Mouse (Mus musculus): ENCODE results near the gene Eif3f. TPM values are rescaled to one million over a fixed set of nuclear protein-coding genes. Genes with fewer than 3 reads are reported as not detected.

Gene Eif3f
- total and polyA plus RNA-seq, 3 experiments = 145 to 283 (median 226) TPM

- Histone ChIP-seq H3K9ac (ENCODE audit: control insufficient read depth, low read depth, low read length, poor library complexity, severe bottlenecking) (peak overlapping the region; percentile 20; the same call in 1 of the 2 replicates), H3K4me1 (ENCODE audit: control insufficient read depth in 1 of 2, insufficient read depth in 2 of 2, low read length in 2 of 2) (peaks cover 3 to 15% of the 10 kb centered on the region in 2 experiments; a peak in 2 of 4 replicates), H3K79me2 (ENCODE audit: control insufficient read depth, insufficient read depth, low read length, poor library complexity) (no peaks in the 10 kb centered on the region), H3K27me3 (ENCODE audit: control insufficient read depth in 1 of 2, insufficient read depth in 2 of 2, low read length in 2 of 2) (no peaks in the 10 kb centered on the region), H3K4me3 (ENCODE audit: control insufficient read depth in 1 of 2, insufficient read depth in 1 of 2, low read depth in 2 of 2, low read length in 2 of 2) (no peak overlapping the region), H3K27ac (ENCODE audit: control insufficient read depth, low read depth, low read length) (no peak overlapping the region), H3K9me3 (replicated peaks; ENCODE audit: insufficient read depth, low read length) (no peaks in the 10 kb centered on the region), H3K36me3 (ENCODE audit: control insufficient read depth in 1 of 2, insufficient read depth in 2 of 2, low read length in 2 of 2) (peaks cover 0 to 16% of the 10 kb centered on the region in 2 experiments; a peak in 2 of 4 replicates)
- TF ChIP-seq JUND (IDR thresholded peaks at IDR 0.05; ENCODE audit: low read depth, low read length) (no peak), SIN3A (IDR thresholded peaks at IDR 0.05; ENCODE audit: low read length) (no peak), EP300 (IDR thresholded peaks at IDR 0.05; ENCODE audit: low read depth in 1 of 2, low read length in 2 of 2) (no peak), HCFC1 (IDR thresholded peaks at IDR 0.05; ENCODE audit: low read depth, low read length) (no peak), RAD21 (IDR thresholded peaks at IDR 0.05; ENCODE audit: low read depth, low read length) (no peak), MYC (IDR thresholded peaks at IDR 0.05; ENCODE audit: low read depth, low read length) (no peak), POLR2A (IDR thresholded peaks at IDR 0.05; ENCODE audit: control insufficient read depth in 1 of 2, insufficient read depth in 1 of 2, low read depth in 1 of 2, low read length in 2 of 2, poor library complexity in 1 of 2) (no peak), NELFE (IDR thresholded peaks at IDR 0.05; ENCODE audit: low read depth, low read length) (no peak), TAL1 (IDR thresholded peaks at IDR 0.05; ENCODE audit: low read length) (no peak), E2F4 (IDR thresholded peaks at IDR 0.05; ENCODE audit: borderline replicate concordance, low read depth, low read length) (no peak), SMC3 (IDR thresholded peaks at IDR 0.05; ENCODE audit: low read depth, low read length) (no peak)
- DNase-seq (ENCODE audit: low read depth, low spot score) = peak; percentile 67
Observed at GRCm38 (mm10) chr7:108952801-108953200, 18.6 kb downstream of the Eif3f start.

GRCm38 (mm10) chr7:108954185-108954584 is 20.0 kb downstream of the Eif3f start:
- peak; percentile 85 for DNase-seq (ENCODE audit: low read depth, low spot score)
- no peak overlapping the region for H3K9ac ChIP-seq (ENCODE audit: control insufficient read depth, low read depth, low read length, poor library complexity, severe bottlenecking)

GRCm38 (mm10) chr7:108957734-108958133 is 23.5 kb downstream of the Eif3f start:
- Histone ChIP-seq H3K27me3 (ENCODE audit: control insufficient read depth in 1 of 2, insufficient read depth in 2 of 2, low read length in 2 of 2) (no peaks in the 10 kb centered on the region), H3K4me3 (ENCODE audit: control insufficient read depth in 1 of 2, insufficient read depth in 1 of 2, low read depth in 2 of 2, low read length in 2 of 2) (no peak overlapping the region), H3K4me1 (ENCODE audit: control insufficient read depth in 1 of 2, insufficient read depth in 2 of 2, low read length in 2 of 2) (peaks cover 3 to 14% of the 10 kb centered on the region in 2 experiments; a peak in 2 of 4 replicates), H3K36me3 (ENCODE audit: control insufficient read depth in 1 of 2, insufficient read depth in 2 of 2, low read length in 2 of 2) (peaks cover 0 to 16% of the 10 kb centered on the region in 2 experiments; a peak in 2 of 4 replicates), H3K9ac (ENCODE audit: control insufficient read depth, low read depth, low read length, poor library complexity, severe bottlenecking) (no peak overlapping the region), H3K9me3 (replicated peaks; ENCODE audit: insufficient read depth, low read length) (no peaks in the 10 kb centered on the region), H3K27ac (ENCODE audit: control insufficient read depth, low read depth, low read length) (no peak overlapping the region), H3K79me2 (ENCODE audit: control insufficient read depth, insufficient read depth, low read length, poor library complexity) (no peaks in the 10 kb centered on the region)
- TF ChIP-seq E2F4 (IDR thresholded peaks at IDR 0.05; ENCODE audit: borderline replicate concordance, low read depth, low read length) = no peak
- TF ChIP-seq ZNF384 (IDR thresholded peaks at IDR 0.05; ENCODE audit: low read depth, low read length) = no peak
- no peak for TF ChIP-seq GABPA (IDR thresholded peaks at IDR 0.05; ENCODE audit: low read depth, low read length)
- TF ChIP-seq SIN3A (IDR thresholded peaks at IDR 0.05; ENCODE audit: low read length) = no peak
- no peak for TF ChIP-seq SMC3 (IDR thresholded peaks at IDR 0.05; ENCODE audit: low read depth, low read length)
- TF ChIP-seq ELF1 (IDR thresholded peaks at IDR 0.05; ENCODE audit: low read depth, low read length) = no peak
- no peak for TF ChIP-seq CHD1 (IDR thresholded peaks at IDR 0.05; ENCODE audit: low read depth, low read length)
- no peak for TF ChIP-seq CTCF (IDR thresholded peaks at IDR 0.05 in 2 of 3, conservative IDR thresholded peaks at IDR 0.05 in 1 of 3; ENCODE audit: control insufficient read depth in 1 of 3, insufficient read depth in 1 of 3, low read depth in 2 of 3, low read length in 3 of 3, poor library complexity in 1 of 3, severe bottlenecking in 1 of 3)
- no peak for TF ChIP-seq BHLHE40 (IDR thresholded peaks at IDR 0.05; ENCODE audit: borderline replicate concordance, low read depth, low read length)
- no peak for TF ChIP-seq ZMIZ1 (IDR thresholded peaks at IDR 0.05; ENCODE audit: low read depth, low read length)
- DNase-seq (ENCODE audit: low read depth, low spot score) = peak; percentile 10

More at GRCm38 (mm10) chr7:108954185-108954584, 20.0 kb downstream of the Eif3f start:
- H3K4me3 ChIP-seq (ENCODE audit: control insufficient read depth in 1 of 2, insufficient read depth in 1 of 2, low read depth in 2 of 2, low read length in 2 of 2) = no peak overlapping the region
- no peak overlapping the region for H3K27ac ChIP-seq (ENCODE audit: control insufficient read depth, low read depth, low read length)
- no peaks in the 10 kb centered on the region for H3K27me3 ChIP-seq (ENCODE audit: control insufficient read depth in 1 of 2, insufficient read depth in 2 of 2, low read length in 2 of 2)
- no peak for TF ChIP-seq RCOR1 (IDR thresholded peaks at IDR 0.05; ENCODE audit: low read depth, low read length)
- TF ChIP-seq SMC3 (IDR thresholded peaks at IDR 0.05; ENCODE audit: low read depth, low read length) = peak; percentile 29
- 0 out of 2 replicates have a peak, but pooled peaks have one; percentile 27 for TF ChIP-seq ETS1 (IDR thresholded peaks at IDR 0.05; ENCODE audit: low read depth, low read length)
- 0 out of 2 replicates have a peak, but pooled peaks have one; percentile 43 for TF ChIP-seq TBP (IDR thresholded peaks at IDR 0.05; ENCODE audit: low read depth, low read length)
- peak; percentile 57 to 82 (median 72) for TF ChIP-seq CTCF (IDR thresholded peaks at IDR 0.05 in 2 of 3, conservative IDR thresholded peaks at IDR 0.05 in 1 of 3; ENCODE audit: control insufficient read depth in 1 of 3, insufficient read depth in 1 of 3, low read depth in 2 of 3, low read length in 3 of 3, poor library complexity in 1 of 3, severe bottlenecking in 1 of 3)
- peaks cover 3 to 15% of the 10 kb centered on the region in 2 experiments; a peak in 2 of 4 replicates for H3K4me1 ChIP-seq (ENCODE audit: control insufficient read depth in 1 of 2, insufficient read depth in 2 of 2, low read length in 2 of 2)
- no peaks in the 10 kb centered on the region for H3K9me3 ChIP-seq (replicated peaks; ENCODE audit: insufficient read depth, low read length)
- H3K36me3 ChIP-seq (ENCODE audit: control insufficient read depth in 1 of 2, insufficient read depth in 2 of 2, low read length in 2 of 2) = peaks cover 0 to 16% of the 10 kb centered on the region in 2 experiments; a peak in 2 of 4 replicates
- no peaks in the 10 kb centered on the region for H3K79me2 ChIP-seq (ENCODE audit: control insufficient read depth, insufficient read depth, low read length, poor library complexity)

Measured in MEL (cell line).